20 mouse cellular contexts compared by ENCODE assay signal in the genomic region with DNA sequence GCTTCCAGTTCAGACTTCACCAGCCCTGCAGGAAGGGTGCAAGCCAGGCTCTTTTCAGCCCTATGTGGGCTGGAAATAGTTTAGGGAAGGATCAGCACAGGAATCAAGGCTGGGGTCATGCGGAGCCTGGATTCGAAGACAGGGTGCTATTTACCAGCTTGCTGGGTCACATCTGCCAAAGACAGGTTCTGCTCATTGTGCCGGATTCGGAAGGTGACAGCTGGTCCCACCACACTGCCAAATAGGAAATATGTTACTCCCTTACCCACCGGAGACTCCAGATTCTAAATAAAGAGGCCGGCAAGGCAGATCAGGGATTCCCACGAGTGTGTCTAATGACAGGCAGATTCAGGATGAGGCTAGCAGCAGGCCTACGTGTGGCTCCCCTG. TPM values are rescaled to one million over a fixed set of nuclear protein-coding genes. Genes with fewer than 3 reads are reported as not detected.
DNase-seq lines count a peak whose midpoint lies in the region; ATAC-seq lines count a peak whose summit lies in the region.
"Had no signal": no experiment of that assay in that cellular context is flagged by ENCODE, and none has a peak within 500 bp of the region (broad histone marks: within the 10 kb centered on the region; RNA-seq: fewer than 3 reads in every experiment).

No protein-coding gene starts in this region.

- H3K4me2 ChIP-seq in forebrain, embryonic 14.5 days (ENCODE audit: low read length): no peak overlapping the region
- H3K4me2 ChIP-seq in forebrain, embryonic 11.5 days (ENCODE audit: low read depth, low read length, severe bottlenecking): no peak overlapping the region
- no peak overlapping the region for H3K4me2 ChIP-seq in hindbrain, embryonic 13.5 days
- H3K4me2 ChIP-seq in neural tube, embryonic 13.5 days: no peak overlapping the region
- no peak overlapping the region for H3K4me2 ChIP-seq in neural tube, embryonic 15.5 days
- H3K4me2 ChIP-seq: limb, embryonic 15.5 days; liver, embryonic 15.5 days; lung, embryonic 15.5 days had no signal

- H3K4me3 ChIP-seq in forebrain, embryonic 14.5 days (ENCODE audit: low read depth, low read length): no peak overlapping the region
- H3K4me3 ChIP-seq in forebrain, embryonic 11.5 days (ENCODE audit: low read depth, low read length): no peak overlapping the region
- no peak overlapping the region for H3K4me3 ChIP-seq in hindbrain, embryonic 13.5 days
- H3K4me3 ChIP-seq in hindbrain, embryonic 10.5 days: no peak overlapping the region
- no peak overlapping the region for H3K4me3 ChIP-seq in neural tube, embryonic 13.5 days
- no peak overlapping the region for H3K4me3 ChIP-seq in neural tube, embryonic 15.5 days (replicated peaks)
- H3K4me3 ChIP-seq: limb, embryonic 15.5 days; liver, embryonic 15.5 days; lung, embryonic 15.5 days; megakaryocyte, embryonic 14.5 days had no signal

- H3K27ac ChIP-seq in forebrain, embryonic 14.5 days (ENCODE audit: low read depth, low read length): no peak overlapping the region
- no peak overlapping the region for H3K27ac ChIP-seq in forebrain, embryonic 11.5 days (ENCODE audit: low read depth, low read length)
- H3K27ac ChIP-seq in hindbrain, embryonic 13.5 days: 0 out of 2 replicates have a peak overlapping the region, but pooled peaks have one; percentile 27
- H3K27ac ChIP-seq in hindbrain, embryonic 10.5 days: no peak overlapping the region
- peak overlapping the region; percentile 46; the same call in 1 of the 2 replicates for H3K27ac ChIP-seq in neural tube, embryonic 13.5 days (replicated peaks)
- no peak overlapping the region for H3K27ac ChIP-seq in neural tube, embryonic 15.5 days (replicated peaks)
- H3K27ac ChIP-seq: limb, embryonic 15.5 days; liver, embryonic 15.5 days; lung, embryonic 15.5 days had no signal

- H3K9ac ChIP-seq in forebrain, embryonic 14.5 days (ENCODE audit: low read length): no peak overlapping the region
- no peak overlapping the region; the same call in 1 of the 2 replicates for H3K9ac ChIP-seq in forebrain, embryonic 11.5 days (ENCODE audit: low read length)
- H3K9ac ChIP-seq in hindbrain, embryonic 13.5 days: peak overlapping the region; percentile 39; the same call in 1 of the 2 replicates
- H3K9ac ChIP-seq in neural tube, embryonic 13.5 days: no peak overlapping the region
- no peak overlapping the region for H3K9ac ChIP-seq in neural tube, embryonic 15.5 days (replicated peaks)
- H3K9ac ChIP-seq: limb, embryonic 15.5 days; liver, embryonic 15.5 days; lung, embryonic 15.5 days had no signal

- peaks cover 7% of the 10 kb centered on the region; the same call in 1 of the 2 replicates for H3K4me1 ChIP-seq in forebrain, embryonic 14.5 days (ENCODE audit: control insufficient read depth, insufficient read depth, low read length)
- no peaks in the 10 kb centered on the region for H3K4me1 ChIP-seq in forebrain, embryonic 11.5 days (replicated peaks; ENCODE audit: control insufficient read depth, insufficient read depth, low read length)
- H3K4me1 ChIP-seq in hindbrain, embryonic 13.5 days (replicated peaks): peaks cover 19% of the 10 kb centered on the region
- H3K4me1 ChIP-seq in hindbrain, embryonic 10.5 days (replicated peaks): peaks cover 21% of the 10 kb centered on the region
- peaks cover 18% of the 10 kb centered on the region for H3K4me1 ChIP-seq in neural tube, embryonic 13.5 days (replicated peaks)
- peaks cover 7% of the 10 kb centered on the region for H3K4me1 ChIP-seq in neural tube, embryonic 15.5 days

- ATAC-seq in forebrain, embryonic 14.5 days: peak; percentile 13; the same call in 1 of the 2 replicates
- ATAC-seq in forebrain, embryonic 11.5 days (replicated peaks; ENCODE audit: low FRiP score): no peak
- no peak for ATAC-seq in hindbrain, embryonic 13.5 days (ENCODE audit: low FRiP score)
- ATAC-seq in neural tube, embryonic 13.5 days (ENCODE audit: low read depth): no peak
- ATAC-seq in neural tube, embryonic 15.5 days (ENCODE audit: low FRiP score): no peak

- WGBS in forebrain, embryonic 14.5 days: 69% methylated on average over 8 of the region's 8 CpGs
- WGBS in forebrain, embryonic 11.5 days: 76% methylated on average over 8 of the region's 8 CpGs
- WGBS in hindbrain, embryonic 13.5 days: 44% methylated on average over 8 of the region's 8 CpGs
- WGBS in hindbrain, embryonic 10.5 days: 75% methylated on average over 8 of the region's 8 CpGs
- WGBS in neural tube, embryonic 13.5 days: 46% methylated on average over 8 of the region's 8 CpGs
- WGBS in neural tube, embryonic 15.5 days: 48% methylated on average over 8 of the region's 8 CpGs

- H3K9me3 ChIP-seq in forebrain, embryonic 14.5 days (replicated peaks; ENCODE audit: control insufficient read depth, low read length): no peaks in the 10 kb centered on the region
- no peaks in the 10 kb centered on the region for H3K9me3 ChIP-seq in forebrain, embryonic 11.5 days (ENCODE audit: control insufficient read depth, low read length)
- no peaks in the 10 kb centered on the region for H3K9me3 ChIP-seq in hindbrain, embryonic 13.5 days
- no peaks in the 10 kb centered on the region for H3K9me3 ChIP-seq in hindbrain, embryonic 10.5 days
- no peaks in the 10 kb centered on the region for H3K9me3 ChIP-seq in neural tube, embryonic 13.5 days
- H3K9me3 ChIP-seq in neural tube, embryonic 15.5 days (replicated peaks): no peaks in the 10 kb centered on the region
- H3K9me3 ChIP-seq: limb, embryonic 15.5 days; liver, embryonic 15.5 days; lung, embryonic 15.5 days; megakaryocyte, embryonic 14.5 days had no signal

- H3K27me3 ChIP-seq in forebrain, embryonic 14.5 days (replicated peaks; ENCODE audit: control insufficient read depth, insufficient read depth, low read length): no peaks in the 10 kb centered on the region
- H3K27me3 ChIP-seq in forebrain, embryonic 11.5 days (ENCODE audit: control insufficient read depth, insufficient read depth, low read length): peaks cover 2% of the 10 kb centered on the region; the same call in 1 of the 2 replicates
- peaks cover 25% of the 10 kb centered on the region for H3K27me3 ChIP-seq in hindbrain, embryonic 13.5 days
- peaks cover 21% of the 10 kb centered on the region for H3K27me3 ChIP-seq in hindbrain, embryonic 10.5 days (ENCODE audit: insufficient read depth, poor library complexity, severe bottlenecking)
- peaks cover 13% of the 10 kb centered on the region for H3K27me3 ChIP-seq in neural tube, embryonic 13.5 days
- 0 out of 2 replicates have a peak, but pooled peaks cover 7% of the 10 kb centered on the region for H3K27me3 ChIP-seq in neural tube, embryonic 15.5 days (replicated peaks)
- H3K27me3 ChIP-seq: lung, embryonic 15.5 days had no signal

- no peak for DNase-seq in forebrain, embryonic 14.5 days (ENCODE audit: low spot score)
- no peak for DNase-seq in forebrain, embryonic 11.5 days (ENCODE audit: low spot score)
- no peak for DNase-seq in hindbrain, embryonic 10.5 days (ENCODE audit: low spot score)
- no peak for DNase-seq in liver

- H3K36me3 ChIP-seq in forebrain, embryonic 14.5 days (ENCODE audit: control insufficient read depth, insufficient read depth, low read length): no peaks in the 10 kb centered on the region
- H3K36me3 ChIP-seq in forebrain, embryonic 11.5 days (ENCODE audit: control insufficient read depth, insufficient read depth, low read length): no peaks in the 10 kb centered on the region
- H3K36me3 ChIP-seq in hindbrain, embryonic 13.5 days: no peaks in the 10 kb centered on the region
- no peaks in the 10 kb centered on the region for H3K36me3 ChIP-seq in hindbrain, embryonic 10.5 days
- no peaks in the 10 kb centered on the region for H3K36me3 ChIP-seq in neural tube, embryonic 13.5 days
- peaks cover 10% of the 10 kb centered on the region; the same call in 1 of the 2 replicates for H3K36me3 ChIP-seq in neural tube, embryonic 15.5 days
- H3K36me3 ChIP-seq: limb, embryonic 15.5 days; liver, embryonic 15.5 days; lung, embryonic 15.5 days had no signal

RNA-seq across cellular contexts. Expression of a gene that starts 9.7 kb away (rescaled TPM):
- 5.1 and 8.0 TPM in 2 replicates for polyA plus RNA-seq in forebrain, embryonic 14.5 days (2014; fragmentation: Nextera tagmentation; extraction: Ambion mirVana)
- polyA plus RNA-seq in forebrain, embryonic 11.5 days (2014; fragmentation: Nextera tagmentation; extraction: Ambion mirVana): 3.7 and 4.3 TPM in 2 replicates
- 15.6 and 17.6 TPM in 2 replicates for polyA plus RNA-seq in hindbrain, embryonic 13.5 days (2015; fragmentation: Nextera tagmentation; extraction: Ambion mirVana)
- polyA plus RNA-seq in hindbrain, embryonic 10.5 days (2016; fragmentation: Nextera tagmentation; extraction: Ambion mirVana): 3.9 and 7.9 TPM in 2 replicates
- 15.8 and 19.2 TPM in 2 replicates for polyA plus RNA-seq in neural tube, embryonic 13.5 days (2015; fragmentation: Nextera tagmentation; extraction: Ambion mirVana)
- polyA plus RNA-seq in neural tube, embryonic 15.5 days (2015; fragmentation: Nextera tagmentation; extraction: Ambion mirVana): 25.6 and 32.4 TPM in 2 replicates

RNA-seq across cellular contexts. Expression of a gene that starts 18.4 kb away (rescaled TPM):
- 21.5 and 24.3 TPM in 2 replicates for polyA plus RNA-seq in forebrain, embryonic 14.5 days (2014; fragmentation: Nextera tagmentation; extraction: Ambion mirVana)
- polyA plus RNA-seq in forebrain, embryonic 11.5 days (2014; fragmentation: Nextera tagmentation; extraction: Ambion mirVana): 22.2 and 22.6 TPM in 2 replicates
- 59.7 and 62.3 TPM in 2 replicates for polyA plus RNA-seq in hindbrain, embryonic 13.5 days (2015; fragmentation: Nextera tagmentation; extraction: Ambion mirVana)
- 28.9 and 37.5 TPM in 2 replicates for polyA plus RNA-seq in hindbrain, embryonic 10.5 days (2016; fragmentation: Nextera tagmentation; extraction: Ambion mirVana)
- 68.2 and 73.0 TPM in 2 replicates for polyA plus RNA-seq in neural tube, embryonic 13.5 days (2015; fragmentation: Nextera tagmentation; extraction: Ambion mirVana)
- 72.1 and 90.7 TPM in 2 replicates for polyA plus RNA-seq in neural tube, embryonic 15.5 days (2015; fragmentation: Nextera tagmentation; extraction: Ambion mirVana)

RNA-seq across cellular contexts. Expression of a gene that starts 22.7 kb away (rescaled TPM):
- not detected in 2 replicates for polyA plus RNA-seq in forebrain, embryonic 14.5 days (2014; fragmentation: Nextera tagmentation; extraction: Ambion mirVana)
- polyA plus RNA-seq in forebrain, embryonic 11.5 days (2014; fragmentation: Nextera tagmentation; extraction: Ambion mirVana): not detected in 2 replicates
- polyA plus RNA-seq in hindbrain, embryonic 13.5 days (2015; fragmentation: Nextera tagmentation; extraction: Ambion mirVana): not detected in 2 replicates
- not detected in 2 replicates for polyA plus RNA-seq in hindbrain, embryonic 10.5 days (2016; fragmentation: Nextera tagmentation; extraction: Ambion mirVana)
- polyA plus RNA-seq in neural tube, embryonic 13.5 days (2015; fragmentation: Nextera tagmentation; extraction: Ambion mirVana): not detected in 2 replicates
- polyA plus RNA-seq in neural tube, embryonic 15.5 days (2015; fragmentation: Nextera tagmentation; extraction: Ambion mirVana): 0.29 TPM in 1 of 2 replicates, not detected in the other
- polyA plus RNA-seq: adrenal gland, adult 2 months; C2C12; embryonic facial prominence, embryonic 14.5 days; heart, embryonic 14.5 days; inflammation-experienced regulatory T-cells, adult 6 months; kidney, embryonic 16.5 days; limb, embryonic 15.5 days; liver, embryonic 15.5 days; lung, embryonic 15.5 days; neural tube, embryonic 11.5 days; urinary bladder, adult 2 months had no signal

RNA-seq across cellular contexts. Expression of a gene that starts 23.6 kb away (rescaled TPM):
- polyA plus RNA-seq in forebrain, embryonic 14.5 days (2014; fragmentation: Nextera tagmentation; extraction: Ambion mirVana): 62.4 and 68.1 TPM in 2 replicates
- 14.9 and 15.8 TPM in 2 replicates for polyA plus RNA-seq in forebrain, embryonic 11.5 days (2014; fragmentation: Nextera tagmentation; extraction: Ambion mirVana)
- 131 and 140 TPM in 2 replicates for polyA plus RNA-seq in hindbrain, embryonic 13.5 days (2015; fragmentation: Nextera tagmentation; extraction: Ambion mirVana)
- polyA plus RNA-seq in hindbrain, embryonic 10.5 days (2016; fragmentation: Nextera tagmentation; extraction: Ambion mirVana): 7.5 and 22.3 TPM in 2 replicates
- polyA plus RNA-seq in neural tube, embryonic 13.5 days (2015; fragmentation: Nextera tagmentation; extraction: Ambion mirVana): 116 and 131 TPM in 2 replicates
- 241 and 302 TPM in 2 replicates for polyA plus RNA-seq in neural tube, embryonic 15.5 days (2015; fragmentation: Nextera tagmentation; extraction: Ambion mirVana)
- polyA plus RNA-seq: C2C12; inflammation-experienced regulatory T-cells, adult 6 months; liver, embryonic 15.5 days; spleen, adult 2 months had no signal

RNA-seq across cellular contexts. Expression of a gene that starts 35.0 kb away (rescaled TPM):
- polyA plus RNA-seq in forebrain, embryonic 14.5 days (2014; fragmentation: Nextera tagmentation; extraction: Ambion mirVana): 14.3 and 21.3 TPM in 2 replicates
- polyA plus RNA-seq in forebrain, embryonic 11.5 days (2014; fragmentation: Nextera tagmentation; extraction: Ambion mirVana): 11.4 and 12.9 TPM in 2 replicates
- 6.5 and 7.1 TPM in 2 replicates for polyA plus RNA-seq in hindbrain, embryonic 13.5 days (2015; fragmentation: Nextera tagmentation; extraction: Ambion mirVana)
- polyA plus RNA-seq in hindbrain, embryonic 10.5 days (2016; fragmentation: Nextera tagmentation; extraction: Ambion mirVana): 10.8 and 19.4 TPM in 2 replicates
- 10.5 and 10.6 TPM in 2 replicates for polyA plus RNA-seq in neural tube, embryonic 13.5 days (2015; fragmentation: Nextera tagmentation; extraction: Ambion mirVana)
- polyA plus RNA-seq in neural tube, embryonic 15.5 days (2015; fragmentation: Nextera tagmentation; extraction: Ambion mirVana): 44.6 and 81.9 TPM in 2 replicates

Comparison
In these comparisons a context has a peak if more than half of its experiments do, and no peak if none do; other contexts are left out.
1. H3K27ac ChIP-seq: peak in hindbrain, embryonic 13.5 days (single experiment) and neural tube, embryonic 13.5 days (single experiment); none in forebrain, embryonic 14.5 days (single experiment), forebrain, embryonic 11.5 days (single experiment), hindbrain, embryonic 10.5 days (single experiment) and neural tube, embryonic 15.5 days (single experiment).